Mouse (Mus musculus): ENCODE data around the gene Olfr145. TPM values are rescaled to one million over a fixed set of nuclear protein-coding genes. Genes with fewer than 3 reads are reported as not detected.

Olfr145 gene
- not detected in 2 replicates for polyA plus RNA-seq (2015; fragmentation: Nextera tagmentation; extraction: Ambion mirVana)

DNA sequence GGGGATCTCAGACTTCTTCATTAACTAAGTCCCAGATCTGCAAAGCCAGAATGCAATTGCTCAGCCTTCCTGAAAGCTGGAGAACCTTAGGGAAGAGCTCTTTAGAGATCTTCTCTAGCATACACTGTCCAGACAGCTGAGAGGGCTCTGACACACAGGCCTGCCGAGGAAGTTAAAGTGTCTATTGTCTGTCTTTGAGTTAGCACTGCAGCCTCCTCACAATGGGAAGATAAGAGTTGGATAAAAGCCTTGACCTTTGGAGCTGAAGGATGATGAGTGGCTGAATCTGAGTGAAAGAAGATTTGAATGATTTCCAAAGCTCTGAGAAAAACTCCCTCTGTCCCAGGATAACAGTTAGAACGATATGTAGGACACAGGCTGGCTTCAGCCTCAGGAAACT is at the start of gene Olfr145:
TSS of gene Olfr145 (plus strand) at position 64 of the 400 bp plus-strand sequence.
- Histone ChIP-seq H3K9ac (ENCODE audit: low read depth, low read length) (no peak within 1 kb of the TSS), H3K9me3 (ENCODE audit: control insufficient read depth, low read length) (no peaks in the 10 kb centered on the region), H3K27ac (ENCODE audit: low read depth, low read length) (no peak within 1 kb of the TSS), H3K4me2 (ENCODE audit: low read length) (no peak within 1 kb of the TSS), H3K27me3 (replicated peaks; ENCODE audit: control insufficient read depth, insufficient read depth, low read length) (no peaks in the 10 kb centered on the region), H3K4me3 (ENCODE audit: low read length) (no peak within 1 kb of the TSS), H3K36me3 (ENCODE audit: control insufficient read depth, insufficient read depth, low read length) (no peaks in the 10 kb centered on the region), H3K4me1 (ENCODE audit: control insufficient read depth, insufficient read depth, low read depth, low read length) (no peaks in the 10 kb centered on the region)
- WGBS, result 18% methylated on average over 2 of the region's 2 CpGs
- no peak for ATAC-seq

DNA sequence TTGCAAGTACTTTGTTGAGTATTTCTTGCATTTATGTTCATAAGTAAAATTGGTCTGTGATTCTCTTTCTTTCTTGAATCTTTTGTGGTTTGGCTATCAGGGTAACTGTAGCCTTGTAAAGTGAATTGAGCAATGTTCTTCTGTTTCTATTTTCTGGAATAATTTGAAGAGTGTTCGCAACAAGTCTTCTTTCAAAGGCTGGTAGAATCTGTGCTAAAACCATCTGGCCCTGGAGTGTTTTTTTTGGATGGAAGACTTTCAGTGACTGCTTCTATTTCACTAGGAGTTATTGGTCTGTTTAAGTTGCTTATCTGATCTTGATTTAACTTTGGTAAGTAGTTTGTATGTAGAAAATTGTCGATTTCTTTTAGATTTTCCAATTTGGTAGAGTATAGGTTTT is 47.3 kb upstream of the Olfr145 start:
- Histone ChIP-seq H3K27me3 (replicated peaks; ENCODE audit: control insufficient read depth, insufficient read depth, low read length) (no peaks in the 10 kb centered on the region), H3K4me3 (ENCODE audit: low read length) (no peak overlapping the region), H3K27ac (ENCODE audit: low read depth, low read length) (no peak overlapping the region), H3K9ac (ENCODE audit: low read depth, low read length) (no peak overlapping the region), H3K4me2 (ENCODE audit: low read length) (no peak overlapping the region), H3K36me3 (ENCODE audit: control insufficient read depth, insufficient read depth, low read length) (no peaks in the 10 kb centered on the region), H3K4me1 (ENCODE audit: control insufficient read depth, insufficient read depth, low read depth, low read length) (no peaks in the 10 kb centered on the region), H3K9me3 (ENCODE audit: control insufficient read depth, low read length) (no peaks in the 10 kb centered on the region)
- WGBS, result 92% methylated on average over 2 of the region's 2 CpGs
- ATAC-seq, result no peak

DNA sequence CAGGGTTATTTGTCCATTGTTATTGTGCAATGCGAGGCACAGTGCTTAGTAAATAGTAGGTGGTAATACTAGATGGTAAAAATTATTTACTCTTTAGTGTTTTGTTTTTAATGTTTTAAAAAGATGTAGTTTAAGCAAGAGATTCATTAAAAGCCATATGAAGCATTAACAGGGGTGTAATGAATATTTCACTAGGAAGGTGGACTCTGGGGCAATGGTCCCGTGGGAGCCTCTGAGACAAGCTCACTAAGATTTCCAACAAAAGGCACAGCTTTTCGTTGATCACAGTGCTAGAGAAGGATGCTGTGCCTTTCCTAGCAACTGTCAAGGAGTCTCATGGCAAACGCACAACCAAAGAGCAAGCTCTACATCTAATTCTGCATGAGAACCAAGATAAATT is 42.6 kb upstream of the Olfr145 start, which contains the start of gene Olfr877:
TSS of gene Olfr877 (plus strand) at position 301 of the 400 bp plus-strand sequence.
- Histone ChIP-seq H3K4me3 (ENCODE audit: low read length) (no peak within 1 kb of the TSS), H3K4me1 (ENCODE audit: control insufficient read depth, insufficient read depth, low read depth, low read length) (no peaks in the 10 kb centered on the region), H3K4me2 (ENCODE audit: low read length) (no peak within 1 kb of the TSS), H3K9me3 (ENCODE audit: control insufficient read depth, low read length) (no peaks in the 10 kb centered on the region), H3K27ac (ENCODE audit: low read depth, low read length) (no peak within 1 kb of the TSS), H3K27me3 (replicated peaks; ENCODE audit: control insufficient read depth, insufficient read depth, low read length) (no peaks in the 10 kb centered on the region), H3K9ac (ENCODE audit: low read depth, low read length) (no peak within 1 kb of the TSS), H3K36me3 (ENCODE audit: control insufficient read depth, insufficient read depth, low read length) (no peaks in the 10 kb centered on the region)
- no peak for ATAC-seq
- WGBS, result 72% methylated on average over 4 of the region's 4 CpGs

DNA sequence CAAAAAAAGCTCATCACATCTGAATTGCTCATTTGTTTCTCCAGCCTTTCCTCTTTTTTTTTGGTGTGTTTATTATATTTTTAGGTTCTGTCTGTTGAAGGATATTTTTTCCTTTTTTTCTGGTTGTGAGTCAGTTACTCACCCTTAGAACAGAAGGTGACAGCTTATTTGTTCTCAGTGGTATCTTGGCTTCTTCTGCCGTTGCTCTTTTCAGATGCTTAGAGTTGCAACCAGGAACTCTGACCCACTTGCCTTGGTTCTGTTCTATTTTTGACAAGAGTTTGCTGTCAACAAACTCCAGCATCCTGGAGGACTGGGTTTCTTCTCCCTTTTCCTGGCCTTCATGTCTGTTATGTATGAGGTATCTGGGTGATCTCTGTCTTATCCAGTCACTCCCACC is 33.2 kb upstream of the Olfr145 start:
- no peak overlapping the region for H3K4me3 ChIP-seq (ENCODE audit: low read length)
- H3K4me1 ChIP-seq (ENCODE audit: control insufficient read depth, insufficient read depth, low read depth, low read length), result no peaks in the 10 kb centered on the region
- WGBS, result 74% methylated on average over 1 of the region's 1 CpGs
- no peak for ATAC-seq
- no peak overlapping the region for H3K4me2 ChIP-seq (ENCODE audit: low read length)
- no peak overlapping the region for H3K9ac ChIP-seq (ENCODE audit: low read depth, low read length)
- H3K9me3 ChIP-seq (ENCODE audit: control insufficient read depth, low read length), result no peaks in the 10 kb centered on the region
- H3K36me3 ChIP-seq (ENCODE audit: control insufficient read depth, insufficient read depth, low read length), result no peaks in the 10 kb centered on the region
- H3K27ac ChIP-seq (ENCODE audit: low read depth, low read length), result no peak overlapping the region
- no peaks in the 10 kb centered on the region for H3K27me3 ChIP-seq (replicated peaks; ENCODE audit: control insufficient read depth, insufficient read depth, low read length)

DNA sequence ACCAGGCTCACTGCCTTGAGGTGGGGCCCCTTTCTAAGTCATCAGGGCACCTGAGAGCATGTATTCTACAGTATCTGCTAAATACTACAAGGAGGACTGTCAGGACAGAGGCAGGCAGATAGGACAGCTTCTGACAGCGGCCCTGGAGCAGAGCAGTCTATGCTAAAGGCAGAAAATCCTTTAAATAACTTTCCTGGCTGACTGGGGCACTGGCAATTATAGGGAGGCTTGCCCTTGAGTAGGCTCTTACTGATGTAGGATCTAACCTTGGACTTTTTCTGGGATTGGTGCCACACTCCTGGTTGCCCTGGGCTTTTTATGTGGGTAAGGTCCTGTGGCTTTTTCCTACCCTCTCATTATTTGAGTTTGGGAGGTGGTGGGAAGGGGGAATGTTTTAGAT is 26.3 kb upstream of the Olfr145 start:
- H3K4me1 ChIP-seq (ENCODE audit: control insufficient read depth, insufficient read depth, low read depth, low read length), result no peaks in the 10 kb centered on the region
- WGBS, result 65% methylated on average over 1 of the region's 1 CpGs
- no peak overlapping the region for H3K4me2 ChIP-seq (ENCODE audit: low read length)
- no peak for ATAC-seq
- H3K4me3 ChIP-seq (ENCODE audit: low read length), result no peak overlapping the region
- no peak overlapping the region for H3K27ac ChIP-seq (ENCODE audit: low read depth, low read length)
- H3K36me3 ChIP-seq (ENCODE audit: control insufficient read depth, insufficient read depth, low read length), result no peaks in the 10 kb centered on the region
- no peak overlapping the region for H3K9ac ChIP-seq (ENCODE audit: low read depth, low read length)
- H3K27me3 ChIP-seq (replicated peaks; ENCODE audit: control insufficient read depth, insufficient read depth, low read length), result no peaks in the 10 kb centered on the region
- no peaks in the 10 kb centered on the region for H3K9me3 ChIP-seq (ENCODE audit: control insufficient read depth, low read length)

DNA sequence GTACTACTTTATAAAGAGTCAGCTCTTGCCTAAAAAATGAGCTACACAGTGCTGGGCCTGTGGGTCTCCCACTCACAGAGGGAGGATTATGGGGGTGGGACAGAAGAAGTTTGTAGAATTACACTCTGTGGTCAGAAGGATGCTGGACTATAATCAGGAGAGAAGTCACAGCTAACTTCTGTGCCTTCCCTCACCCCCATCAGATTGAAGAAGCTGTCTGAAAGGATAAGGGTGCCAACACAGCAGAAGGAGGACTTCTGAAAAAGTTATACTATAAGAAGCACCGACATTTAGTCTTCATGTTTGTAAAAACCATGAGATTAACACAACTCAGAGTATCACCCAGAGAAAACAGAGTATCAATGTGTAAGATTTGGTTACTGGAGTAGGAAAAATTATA is 25.4 kb upstream of the Olfr145 start:
- H3K4me1 ChIP-seq (ENCODE audit: control insufficient read depth, insufficient read depth, low read depth, low read length), result no peaks in the 10 kb centered on the region
- H3K27me3 ChIP-seq (replicated peaks; ENCODE audit: control insufficient read depth, insufficient read depth, low read length), result no peaks in the 10 kb centered on the region
- no peaks in the 10 kb centered on the region for H3K36me3 ChIP-seq (ENCODE audit: control insufficient read depth, insufficient read depth, low read length)
- no peak overlapping the region for H3K4me2 ChIP-seq (ENCODE audit: low read length)
- WGBS, result 86% methylated on average over 1 of the region's 1 CpGs
- H3K9me3 ChIP-seq (ENCODE audit: control insufficient read depth, low read length), result no peaks in the 10 kb centered on the region
- no peak overlapping the region for H3K9ac ChIP-seq (ENCODE audit: low read depth, low read length)
- H3K4me3 ChIP-seq (ENCODE audit: low read length), result no peak overlapping the region
- ATAC-seq, result no peak
- no peak overlapping the region for H3K27ac ChIP-seq (ENCODE audit: low read depth, low read length)

DNA sequence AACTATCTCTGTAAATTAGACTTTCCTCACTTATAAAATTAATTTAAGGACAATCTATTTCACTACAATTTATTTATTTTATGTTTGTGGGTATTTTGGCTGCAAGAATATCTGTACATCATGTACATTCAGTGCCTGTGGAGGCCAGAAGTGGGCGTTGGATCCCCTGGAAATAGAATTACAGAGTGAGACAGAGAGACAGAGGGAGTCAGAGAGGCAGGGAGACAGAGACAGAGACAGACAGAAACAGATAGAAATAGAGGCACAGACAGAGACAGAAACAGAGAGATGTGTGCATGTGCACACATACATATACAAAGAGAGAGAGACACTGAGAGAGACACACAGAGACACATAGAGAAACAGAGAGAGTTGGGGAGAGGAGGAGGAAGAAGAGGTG is 25.0 kb upstream of the Olfr145 start:
- no peaks in the 10 kb centered on the region for H3K4me1 ChIP-seq (ENCODE audit: control insufficient read depth, insufficient read depth, low read depth, low read length)
- WGBS, result 57% methylated on average over 1 of the region's 1 CpGs

DNA sequence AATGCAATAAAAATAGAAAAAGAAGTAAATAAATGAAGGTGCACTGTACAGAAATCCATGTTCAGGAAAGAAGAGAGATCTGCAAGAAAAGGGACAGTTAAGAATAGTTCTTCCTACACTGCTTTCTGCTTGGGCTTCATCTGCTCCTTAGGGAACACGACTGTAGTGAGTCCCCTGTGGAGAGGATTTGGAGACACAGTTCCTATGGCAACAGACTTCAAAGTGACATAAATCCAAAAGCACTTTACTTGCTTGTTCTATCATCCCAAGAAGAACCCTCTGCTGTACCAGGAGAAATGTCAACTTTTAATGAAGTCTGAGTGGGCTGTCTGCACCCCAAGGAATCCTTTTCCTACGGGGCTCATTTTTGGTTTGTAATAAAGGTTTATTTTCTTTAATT is 5.6 kb upstream of the Olfr145 start:
- Histone ChIP-seq H3K36me3 (ENCODE audit: control insufficient read depth, insufficient read depth, low read length) (no peaks in the 10 kb centered on the region), H3K9me3 (ENCODE audit: control insufficient read depth, low read length) (no peaks in the 10 kb centered on the region), H3K27me3 (replicated peaks; ENCODE audit: control insufficient read depth, insufficient read depth, low read length) (no peaks in the 10 kb centered on the region), H3K4me2 (ENCODE audit: low read length) (no peak overlapping the region), H3K9ac (ENCODE audit: low read depth, low read length) (no peak overlapping the region), H3K4me1 (ENCODE audit: control insufficient read depth, insufficient read depth, low read depth, low read length) (no peaks in the 10 kb centered on the region), H3K4me3 (ENCODE audit: low read length) (no peak overlapping the region), H3K27ac (ENCODE audit: low read depth, low read length) (no peak overlapping the region)
- 26% methylated on average over 2 of the region's 2 CpGs for WGBS
- no peak for ATAC-seq

More for the DNA sequence above, 25.0 kb upstream of the Olfr145 start:
- no peak for ATAC-seq
- no peak overlapping the region for H3K9ac ChIP-seq (ENCODE audit: low read depth, low read length)
- H3K4me3 ChIP-seq (ENCODE audit: low read length), result no peak overlapping the region
- no peaks in the 10 kb centered on the region for H3K36me3 ChIP-seq (ENCODE audit: control insufficient read depth, insufficient read depth, low read length)
- no peaks in the 10 kb centered on the region for H3K27me3 ChIP-seq (replicated peaks; ENCODE audit: control insufficient read depth, insufficient read depth, low read length)
- H3K9me3 ChIP-seq (ENCODE audit: control insufficient read depth, low read length), result no peaks in the 10 kb centered on the region
- no peak overlapping the region for H3K4me2 ChIP-seq (ENCODE audit: low read length)
- H3K27ac ChIP-seq (ENCODE audit: low read depth, low read length), result no peak overlapping the region

DNA sequence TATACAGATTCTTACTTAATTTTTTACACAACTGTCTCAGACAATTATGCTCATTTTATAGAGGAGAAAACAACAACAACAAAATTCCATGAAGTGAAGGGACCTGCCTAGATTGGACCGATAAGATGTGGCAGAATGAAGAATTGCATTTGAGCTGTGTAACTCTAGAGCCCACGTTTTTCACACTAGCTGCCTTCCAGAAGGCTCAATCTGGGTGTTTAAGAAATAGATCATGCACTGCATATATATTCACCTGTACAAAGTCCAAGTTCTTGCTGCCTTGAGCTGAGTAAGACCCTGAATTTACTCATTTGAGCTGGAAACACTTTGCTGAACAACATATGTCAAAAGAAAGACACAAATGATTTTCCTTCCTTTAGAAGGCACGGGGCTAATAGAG is 9.0 kb downstream of the Olfr145 start:
- no peaks in the 10 kb centered on the region for H3K27me3 ChIP-seq (replicated peaks; ENCODE audit: control insufficient read depth, insufficient read depth, low read length)
- ATAC-seq, result no peak
- 76% methylated on average over 3 of the region's 3 CpGs for WGBS
- no peak overlapping the region for H3K9ac ChIP-seq (ENCODE audit: low read depth, low read length)
- no peaks in the 10 kb centered on the region for H3K36me3 ChIP-seq (ENCODE audit: control insufficient read depth, insufficient read depth, low read length)
- no peak overlapping the region for H3K4me3 ChIP-seq (ENCODE audit: low read length)
- no peak overlapping the region for H3K4me2 ChIP-seq (ENCODE audit: low read length)
- H3K4me1 ChIP-seq (ENCODE audit: control insufficient read depth, insufficient read depth, low read depth, low read length), result no peaks in the 10 kb centered on the region
- no peaks in the 10 kb centered on the region for H3K9me3 ChIP-seq (ENCODE audit: control insufficient read depth, low read length)
- H3K27ac ChIP-seq (ENCODE audit: low read depth, low read length), result no peak overlapping the region

DNA sequence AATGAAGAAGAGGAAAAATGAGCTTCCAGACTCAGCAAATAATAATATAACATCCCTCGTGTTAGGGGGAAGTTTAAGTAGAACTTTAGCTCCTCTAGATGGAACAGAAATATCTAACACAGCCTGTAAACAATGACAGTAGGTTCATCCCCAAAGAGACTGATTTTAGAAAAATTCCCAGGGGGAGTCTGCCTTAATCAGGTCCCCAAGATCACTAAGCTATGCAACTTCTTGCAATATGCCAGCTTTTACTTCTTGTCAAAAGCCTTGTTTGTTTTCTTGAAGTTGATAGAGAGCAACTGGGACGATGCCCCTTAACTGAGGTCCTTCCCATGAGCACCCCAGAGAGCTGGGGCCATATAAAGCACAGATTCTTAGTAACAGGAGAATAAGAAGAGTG is 21.0 kb downstream of the Olfr145 start, which contains the start of gene Olfr878:
TSS of gene Olfr878 (plus strand) at position 301 of the 400 bp plus-strand sequence.
- no peak within 1 kb of the TSS for H3K4me2 ChIP-seq (ENCODE audit: low read length)
- ATAC-seq, result no peak
- no peak within 1 kb of the TSS for H3K27ac ChIP-seq (ENCODE audit: low read depth, low read length)
- H3K27me3 ChIP-seq (replicated peaks; ENCODE audit: control insufficient read depth, insufficient read depth, low read length), result no peaks in the 10 kb centered on the region
- WGBS, result 87% methylated on average over 2 of the region's 2 CpGs
- H3K4me3 ChIP-seq (ENCODE audit: low read length), result no peak within 1 kb of the TSS
- no peaks in the 10 kb centered on the region for H3K4me1 ChIP-seq (ENCODE audit: control insufficient read depth, insufficient read depth, low read depth, low read length)
- H3K36me3 ChIP-seq (ENCODE audit: control insufficient read depth, insufficient read depth, low read length), result no peaks in the 10 kb centered on the region
- no peaks in the 10 kb centered on the region for H3K9me3 ChIP-seq (ENCODE audit: control insufficient read depth, low read length)
- no peak within 1 kb of the TSS for H3K9ac ChIP-seq (ENCODE audit: low read depth, low read length)
